Mouse (Mus musculus) liver, embryonic 14.5 days (tissue): ENCODE measurements around the gene Gsg1l2.

ENCODE experiments used
- CTCF ChIP-seq: IDR thresholded peaks from 2 replicates; pipeline ENCODE4 v1.5.1; 2016; ENCODE audit warnings: antibody characterized with exemption, low read depth, control low read depth
- EP300 ChIP-seq: IDR thresholded peaks from 2 replicates; pipeline ENCODE4 v1.6.1; 2016; ENCODE audit warnings: antibody characterized with exemption, low read depth

DNA sequence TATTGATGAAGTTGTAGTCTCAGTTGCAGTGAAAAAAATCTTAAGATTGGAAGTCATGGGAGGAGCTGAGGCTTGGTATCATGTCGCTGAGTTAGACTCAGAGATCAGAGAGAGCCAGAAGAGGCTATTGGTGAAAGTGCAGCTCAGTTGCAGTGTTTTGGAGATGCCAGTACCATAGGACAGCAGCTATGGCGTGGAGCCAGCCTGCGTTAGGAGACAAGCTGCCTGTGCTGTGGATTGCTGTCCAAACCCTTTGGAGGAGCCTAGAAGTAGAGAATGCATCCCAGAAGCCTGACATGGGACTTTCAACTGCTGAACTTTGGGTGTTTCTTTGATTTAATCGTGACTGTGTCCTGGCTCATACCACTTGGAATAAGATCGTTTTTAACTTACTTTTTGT is 57.4 kb downstream of the Gsg1l2 start:
- TF ChIP-seq CTCF (no peak), EP300 (no peak)
